Mouse (Mus musculus) mouse trophoblast stem cell (cell line): ENCODE measurements at regions not wholly inside any gene's neighbourhood (a gene's known extent, or its start where the extent isn't known, plus 50 kb on each side); places are given as distances from the start of the nearest gene placed in this dataset.

Experiments
- in situ Hi-C, 2 experiments: fragments of 300-500 bp; cut with MseI, MboI; formaldehyde crosslinking; loops; 2 replicates in 1 of 2; 3 replicates in 1 of 2; pipeline ENCODE4 v1.15.1; 2025

DNA sequence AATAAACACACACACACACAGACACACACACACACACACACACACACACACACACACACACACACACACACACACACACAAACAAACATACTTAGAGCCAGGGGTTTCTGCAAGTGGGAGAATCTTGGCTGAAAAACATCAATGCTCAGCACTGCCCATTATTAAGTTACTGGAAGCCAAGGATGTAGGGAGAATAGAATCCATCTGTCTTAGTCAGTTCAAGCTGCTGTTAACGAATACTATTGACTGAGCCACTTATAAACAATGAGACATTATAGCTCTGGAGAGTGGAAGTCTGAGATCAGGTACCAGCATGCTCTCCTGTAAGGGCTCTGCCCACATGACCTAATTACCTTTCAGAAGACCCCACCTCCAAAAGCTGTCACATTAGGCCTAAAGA is 87.4 kb downstream of the Fam174b start:
- in situ Hi-C loops: no loop called here

DNA sequence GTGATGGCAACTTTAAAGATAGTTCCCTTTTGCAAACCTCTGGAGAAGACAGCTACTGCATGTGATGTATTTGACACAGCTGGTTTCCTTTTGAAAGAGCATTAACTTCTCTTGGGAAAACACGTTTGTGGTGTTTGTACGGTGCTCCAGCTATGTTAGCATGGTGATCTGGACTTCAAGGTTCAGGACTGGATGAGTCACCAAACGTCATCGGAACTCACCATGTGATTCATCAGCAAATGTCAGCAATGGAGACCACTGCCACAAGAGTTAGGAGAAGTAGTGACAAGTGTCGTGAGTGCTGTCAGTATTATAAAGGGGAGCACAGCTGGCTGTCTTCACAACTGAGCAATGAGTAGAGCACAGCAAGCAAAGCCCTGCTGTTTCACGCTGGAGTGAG is 90.5 kb downstream of the Fam174b start:
- in situ Hi-C loops: no loop called here

DNA sequence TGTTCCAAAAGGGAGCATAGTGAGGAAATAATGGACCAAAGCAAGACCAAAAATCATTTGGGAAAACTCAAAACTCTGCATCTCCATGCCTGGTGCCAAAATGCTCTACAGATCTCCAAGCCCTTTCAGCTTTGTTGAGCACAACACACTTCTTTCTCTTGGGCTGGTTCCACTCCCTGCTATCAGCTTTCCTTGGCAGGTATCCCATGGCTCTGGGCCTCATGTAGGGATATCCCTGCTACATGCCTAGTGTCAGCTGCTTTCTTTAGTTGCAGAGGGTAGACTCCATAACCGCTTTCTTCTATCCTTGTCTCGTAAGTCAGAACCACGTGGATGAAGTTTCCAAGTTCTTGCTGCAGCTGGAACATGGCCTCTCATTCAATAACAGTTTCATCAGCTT is 100.3 kb downstream of the Fam174b start:
- in situ Hi-C loops: no loop called here

DNA sequence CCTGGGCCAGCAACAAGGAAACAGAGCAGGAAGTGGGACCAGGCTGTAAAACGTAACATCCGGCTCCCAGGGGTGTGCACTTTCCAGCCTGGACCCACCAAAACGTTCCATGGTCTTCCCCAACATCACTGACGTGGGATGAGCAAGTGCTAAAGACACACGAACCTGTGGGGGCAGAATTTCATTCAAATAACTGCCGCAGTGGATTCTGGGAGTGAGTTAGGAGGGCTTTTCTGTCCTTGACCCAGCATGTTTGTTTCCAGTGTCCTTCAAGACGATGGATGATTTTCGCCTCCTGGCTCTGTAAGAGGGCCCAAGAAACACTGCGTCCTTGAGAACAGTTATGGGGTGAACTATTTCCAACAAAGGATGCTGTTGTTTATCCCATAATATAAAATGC is 112.1 kb downstream of the Fam174b start:
- in situ Hi-C loops: loop anchor here (10.0 kb wide), 1 partner anchor 197 kb away; no protein-coding TSS in a partner anchor

DNA sequence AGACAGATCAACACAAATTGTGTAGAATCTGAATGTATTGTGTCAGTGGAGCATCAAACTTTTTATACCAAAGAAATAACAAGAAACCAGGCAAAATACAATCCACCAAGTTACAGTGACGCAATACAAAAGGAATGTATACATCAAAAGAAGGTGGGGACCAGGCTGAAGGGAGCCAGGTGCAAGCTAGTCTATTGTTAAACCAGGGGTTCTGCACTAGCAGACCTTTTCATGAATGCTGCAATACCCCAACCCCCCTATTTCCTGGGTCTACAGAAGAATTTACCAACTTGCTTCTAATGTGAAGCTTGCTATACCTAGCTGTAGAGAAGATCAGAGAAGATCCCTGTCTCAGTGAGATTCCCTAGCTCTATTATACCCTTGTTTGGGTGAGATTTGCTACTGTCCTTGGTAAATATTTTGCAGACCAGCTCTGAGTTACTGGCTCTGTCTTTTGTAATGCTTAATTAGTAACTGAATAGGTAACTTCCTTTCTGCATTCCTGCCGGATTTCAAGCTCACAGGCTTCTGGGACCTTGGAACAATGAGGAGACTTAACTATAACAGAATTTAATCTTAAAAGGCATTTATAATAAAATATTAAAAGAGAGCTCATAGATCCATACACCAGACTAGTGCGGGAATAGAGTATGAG is 113.3 kb downstream of the Fam174b start:
- in situ Hi-C loops: loop anchor here (10.0 kb wide), 1 partner anchor 199 kb away; no protein-coding TSS in a partner anchor

DNA sequence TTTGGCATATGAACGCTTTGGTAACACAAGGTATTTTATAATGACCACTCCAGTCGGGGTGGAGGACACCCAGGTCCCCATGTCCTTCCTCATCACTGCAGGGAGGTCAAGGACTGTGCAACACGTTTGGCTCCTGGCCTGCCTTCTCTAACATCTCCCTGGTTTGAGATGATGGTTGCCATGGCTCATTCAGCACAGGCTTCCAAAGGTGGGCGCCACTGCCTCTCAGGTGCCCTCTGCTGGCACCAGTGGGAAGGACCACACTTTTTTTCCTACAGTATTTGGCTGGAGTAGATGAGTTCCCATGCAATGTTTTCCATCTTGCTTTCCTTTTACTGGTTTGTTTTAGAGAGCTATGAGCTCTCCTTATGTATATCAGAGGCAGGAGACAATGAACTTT is 115.4 kb downstream of the Fam174b start:
- in situ Hi-C loops: loop anchor here (10.0 kb wide), 1 partner anchor 201 kb away; no protein-coding TSS in a partner anchor

DNA sequence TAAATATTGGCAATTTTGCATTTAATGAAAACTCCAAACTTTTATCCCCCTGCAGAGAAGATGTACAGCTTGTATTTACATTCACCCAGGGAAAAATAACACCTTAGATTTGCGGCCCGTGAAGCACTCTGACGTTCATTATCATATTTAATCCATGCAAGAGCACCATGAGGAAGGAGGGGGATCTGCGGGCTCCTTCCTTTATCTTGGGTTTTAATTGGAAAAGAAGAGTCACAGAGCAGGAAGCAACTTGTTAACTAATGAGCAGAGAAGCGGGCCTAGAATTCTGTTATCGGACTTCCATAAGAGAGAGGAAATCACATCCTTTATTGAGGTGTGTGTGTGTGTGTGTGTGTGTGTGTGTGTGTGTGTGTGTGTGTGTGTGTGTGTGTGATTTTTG is 116.8 kb downstream of the Fam174b start:
- in situ Hi-C loops: loop anchor here (10.0 kb wide), 1 partner anchor 202 kb away; no protein-coding TSS in a partner anchor

DNA sequence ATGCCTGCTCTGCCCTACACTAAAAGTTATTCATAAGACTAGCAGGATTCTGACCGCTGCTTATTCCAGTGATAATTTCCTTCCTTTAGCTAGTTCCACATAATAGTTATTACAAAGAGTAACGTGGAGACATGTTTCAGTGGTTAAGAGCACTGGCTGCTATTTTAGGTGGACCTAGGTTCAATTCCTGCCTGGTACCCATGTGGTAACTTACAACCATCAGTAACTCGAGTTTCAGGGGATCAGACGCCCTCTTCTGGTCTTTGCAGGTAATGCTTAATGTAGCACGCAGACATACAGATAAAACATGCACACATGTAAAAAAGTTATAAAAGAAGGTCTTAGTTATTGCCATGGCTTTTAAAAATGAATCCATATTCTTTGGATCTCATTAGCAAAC is 125.0 kb downstream of the Fam174b start:
- in situ Hi-C loops: no loop called here

DNA sequence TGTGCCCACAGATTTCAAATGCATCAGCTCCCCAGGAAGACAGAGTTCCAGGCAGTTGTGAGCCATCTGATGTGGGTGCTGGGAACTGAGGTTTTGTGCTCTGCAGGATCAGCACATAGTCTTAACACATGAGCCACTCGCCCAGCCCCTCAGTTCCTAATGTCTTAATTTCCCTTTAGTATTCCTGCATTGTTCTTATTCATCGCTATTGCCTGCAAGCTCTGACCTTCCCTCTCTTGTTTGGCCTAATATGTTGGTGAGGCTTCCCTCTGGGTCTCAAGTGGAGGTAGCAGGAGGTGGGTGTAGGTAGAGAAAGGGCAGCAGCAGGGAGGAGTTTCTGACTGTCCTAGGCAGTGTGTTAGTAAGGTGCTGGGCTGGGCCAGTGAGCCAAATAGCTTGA is 132.1 kb downstream of the Fam174b start:
- in situ Hi-C loops: no loop called here

DNA sequence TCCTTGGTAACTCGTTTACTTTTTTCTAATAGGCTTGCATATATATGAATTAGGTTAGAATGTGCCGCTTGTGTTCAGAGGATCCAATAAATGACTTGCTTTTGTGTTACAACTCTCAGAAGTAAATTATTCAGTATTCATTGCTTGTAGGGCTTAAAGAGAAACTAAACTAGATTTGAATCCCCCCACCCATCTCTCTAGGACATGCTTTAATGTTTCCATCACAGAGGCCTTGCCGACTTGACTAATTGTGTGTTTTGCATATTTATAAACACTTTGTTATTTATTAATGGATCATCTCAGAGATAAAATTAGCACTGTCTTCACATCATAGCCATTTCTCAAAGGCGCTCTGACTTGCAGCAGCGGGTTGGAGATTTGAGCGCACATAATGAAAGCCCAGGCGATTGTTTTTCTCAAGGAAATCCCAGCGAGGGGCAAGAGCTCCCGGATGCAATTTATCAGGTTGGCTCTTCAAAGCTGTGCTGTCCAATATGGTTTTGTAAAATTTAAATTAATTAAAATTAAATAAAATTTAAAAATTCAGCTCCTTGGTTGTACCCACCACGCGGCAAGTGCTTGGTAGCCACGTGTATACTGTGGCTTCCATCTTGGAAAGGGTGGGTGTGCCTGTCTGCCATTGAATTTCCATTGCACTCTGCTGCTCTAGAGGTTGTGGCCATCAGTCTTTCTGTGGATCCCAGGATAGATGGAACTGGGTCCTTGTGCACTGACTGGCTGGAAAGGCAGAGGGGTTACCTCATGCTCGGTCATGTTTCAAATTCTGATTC is 132.0 kb downstream of the St8sia2 start:
- in situ Hi-C loops: no loop called here

DNA sequence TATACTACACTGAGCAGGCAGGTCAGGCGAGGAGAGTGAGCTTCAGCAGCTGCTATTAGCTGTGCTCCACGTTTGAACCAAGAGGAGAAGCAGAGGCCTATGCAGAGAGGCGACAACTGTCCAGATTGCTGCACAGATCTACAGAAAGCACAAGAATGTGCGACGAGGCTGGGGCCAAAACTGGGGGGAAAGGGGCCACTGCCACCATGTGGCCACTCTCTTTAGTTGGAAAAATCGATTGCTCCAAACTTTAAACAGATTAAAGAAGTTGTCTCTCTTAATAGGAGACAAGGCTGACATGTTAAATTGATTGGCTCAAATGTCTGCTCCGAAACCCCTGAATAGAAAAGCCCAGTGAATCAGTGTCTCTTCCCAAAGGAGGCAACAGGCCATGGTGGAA is 127.3 kb downstream of the St8sia2 start:
- in situ Hi-C loops: no loop called here
